Mouse (Mus musculus): Measurements from ENCODE around the gene 4922502D21Rik.

4922502D21Rik gene

DNA sequence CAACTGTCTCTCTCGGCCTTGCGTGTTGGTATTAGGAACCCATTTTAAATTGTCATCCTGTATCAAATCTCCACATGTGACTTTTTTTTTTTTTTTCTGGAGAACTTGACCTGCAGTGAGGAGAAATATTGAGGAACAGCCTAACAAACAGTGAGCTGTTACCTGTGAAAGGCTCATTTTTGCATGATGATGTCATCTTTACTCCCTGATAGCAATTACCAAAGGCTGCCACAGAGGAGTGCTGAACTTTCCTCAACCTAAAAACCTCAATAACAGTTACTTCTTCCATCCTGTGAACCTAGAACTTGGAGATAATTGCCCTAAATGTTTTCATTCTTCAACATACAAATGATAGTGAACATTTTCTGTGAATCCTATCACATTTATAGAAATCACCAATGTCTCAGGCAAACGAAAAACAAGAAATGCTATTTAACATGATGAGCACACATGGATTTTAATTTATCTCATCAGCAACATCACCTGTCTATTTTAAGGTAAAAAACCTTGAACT, 16.9 kb downstream of the 4922502D21Rik start:
- DNase-seq (ENCODE audit: low read depth, low spot score): no peak

DNA sequence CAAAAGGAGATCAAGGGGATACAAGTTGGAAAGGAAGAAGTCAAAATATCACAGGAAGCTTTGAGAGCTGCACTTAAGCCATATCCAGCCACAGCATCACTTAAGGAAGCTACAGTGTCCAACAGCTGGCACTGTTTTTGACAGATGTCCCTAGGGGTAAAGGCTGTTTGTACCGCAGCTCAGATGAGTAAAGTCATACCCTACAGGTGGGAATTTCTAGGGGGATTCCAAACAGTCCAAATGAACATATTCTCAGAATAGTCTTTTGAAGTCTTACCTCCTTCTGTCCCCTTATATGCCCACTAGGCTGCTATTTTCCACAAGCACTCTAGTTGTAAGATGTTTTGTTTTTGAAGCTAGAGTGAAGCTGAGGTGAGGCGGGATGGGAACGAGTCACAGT, 19.1 kb downstream of the 4922502D21Rik start:
- DNase-seq (ENCODE audit: low read depth, low spot score): no peak

DNA sequence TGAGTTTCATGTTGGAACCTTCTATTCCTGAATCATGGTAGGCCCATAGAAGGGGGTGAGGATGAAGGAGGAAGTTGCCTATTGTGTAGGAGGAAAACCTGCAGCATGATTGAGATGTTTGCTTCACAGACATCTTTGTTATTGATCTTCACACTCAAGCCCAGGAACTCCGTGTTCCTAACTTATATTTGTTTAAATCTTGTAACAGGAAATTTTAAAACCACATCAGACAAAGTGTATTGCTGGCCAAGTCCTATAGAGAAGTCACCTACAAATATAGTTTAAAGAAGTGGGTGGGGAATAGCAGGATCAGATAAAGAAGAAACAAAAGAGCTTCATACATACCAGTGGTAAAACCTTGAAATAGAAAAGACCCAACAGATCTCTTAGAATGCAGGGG, 27.4 kb downstream of the 4922502D21Rik start:
- DNase-seq (ENCODE audit: low read depth, low spot score): no peak

DNA sequence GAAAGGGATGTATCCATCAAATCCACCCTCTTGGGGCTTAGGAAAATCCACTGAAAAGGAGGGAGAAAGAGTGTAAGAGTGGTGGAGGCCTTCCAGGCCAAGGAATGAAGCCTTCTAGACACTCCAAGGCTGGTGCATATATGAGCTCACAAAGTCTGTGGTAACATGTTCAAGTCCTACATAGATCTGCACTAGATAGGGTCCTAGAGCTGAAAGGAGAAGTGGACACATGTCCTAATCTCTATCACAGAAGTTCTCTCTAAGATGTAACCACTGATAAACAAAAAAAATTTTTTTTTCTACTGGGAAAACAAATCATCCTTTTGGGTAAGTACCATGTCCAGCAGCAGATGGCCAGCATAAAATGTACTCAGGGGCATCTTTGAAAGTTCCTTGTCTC, 42.9 kb downstream of the 4922502D21Rik start:
- DNase-seq (ENCODE audit: low read depth, low spot score): no peak

DNA sequence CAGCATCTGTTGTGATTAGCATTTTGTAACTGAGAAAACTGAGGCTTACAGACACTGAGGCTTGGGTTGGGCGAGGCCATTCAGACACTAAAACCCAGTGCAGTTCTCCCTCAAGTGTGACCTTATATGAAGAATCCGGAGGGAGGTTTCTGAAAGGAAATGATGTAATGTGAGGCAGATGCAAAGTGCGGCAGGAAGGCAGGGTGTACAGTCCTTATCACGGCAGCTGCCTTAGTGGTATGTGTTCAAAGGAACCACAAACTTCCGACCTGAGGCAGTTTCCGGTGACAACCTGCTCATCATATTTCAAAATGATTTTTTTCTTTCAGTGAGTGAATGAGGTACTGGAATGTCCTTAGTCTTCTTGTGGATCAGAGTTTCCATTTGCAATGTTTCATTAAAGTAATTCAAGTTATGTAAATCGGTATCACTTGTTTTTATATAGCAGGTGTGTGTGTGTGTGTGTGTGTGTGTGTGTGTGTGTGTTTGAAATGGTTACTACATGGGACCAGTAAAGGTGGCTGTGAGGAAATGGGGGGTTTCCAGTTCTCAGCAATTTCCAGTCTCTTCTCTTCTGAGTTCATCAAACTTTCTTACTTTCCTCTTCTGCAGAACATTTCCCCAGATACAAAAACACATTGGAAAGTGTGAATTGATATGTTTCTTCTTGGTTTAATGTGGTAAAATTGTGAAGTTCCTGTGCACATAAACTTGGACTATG, 47.1 kb downstream of the 4922502D21Rik start:
- DNase-seq (ENCODE audit: low read depth, low spot score): no peak

DNA sequence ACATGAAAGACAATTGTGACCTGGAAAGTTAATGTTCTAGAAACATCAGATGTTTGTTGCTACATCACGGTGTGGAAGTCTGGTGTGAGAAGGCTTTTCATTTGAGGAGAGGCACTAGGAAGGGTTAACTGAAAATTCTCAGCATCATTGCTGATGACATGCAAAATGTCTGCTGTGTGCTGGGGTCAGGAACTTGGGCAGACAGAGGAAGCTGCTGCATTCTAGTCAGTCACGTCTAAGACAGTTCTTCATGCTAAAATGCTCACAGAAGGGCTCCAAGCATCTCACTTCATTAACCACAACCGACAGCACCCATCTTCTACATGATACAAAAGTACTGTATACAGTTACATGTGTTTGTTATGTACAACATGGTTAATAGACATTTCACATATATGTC, 48.3 kb downstream of the 4922502D21Rik start:
- DNase-seq (ENCODE audit: low read depth, low spot score): no peak

DNA sequence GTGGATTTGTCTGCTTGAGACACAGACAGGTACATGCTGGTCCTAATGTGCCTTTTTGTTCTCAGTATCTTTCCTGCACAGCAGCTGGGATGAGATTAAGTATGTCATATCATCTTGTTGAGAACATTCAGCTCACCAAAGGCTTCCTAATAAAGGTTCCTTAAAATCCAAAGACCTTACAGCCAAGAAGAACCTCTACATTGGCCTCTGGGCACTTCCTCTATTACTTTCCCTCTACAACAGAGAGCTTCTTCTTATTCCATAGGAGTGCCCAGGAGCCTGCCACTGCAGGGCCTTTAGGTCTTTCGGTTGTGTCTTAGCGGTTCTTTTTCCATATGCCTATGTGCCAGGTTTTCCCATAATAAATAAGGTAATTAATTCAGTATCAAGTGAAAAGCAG, 55.1 kb downstream of the 4922502D21Rik start:
- DNase-seq (ENCODE audit: low read depth, low spot score): no peak

DNA sequence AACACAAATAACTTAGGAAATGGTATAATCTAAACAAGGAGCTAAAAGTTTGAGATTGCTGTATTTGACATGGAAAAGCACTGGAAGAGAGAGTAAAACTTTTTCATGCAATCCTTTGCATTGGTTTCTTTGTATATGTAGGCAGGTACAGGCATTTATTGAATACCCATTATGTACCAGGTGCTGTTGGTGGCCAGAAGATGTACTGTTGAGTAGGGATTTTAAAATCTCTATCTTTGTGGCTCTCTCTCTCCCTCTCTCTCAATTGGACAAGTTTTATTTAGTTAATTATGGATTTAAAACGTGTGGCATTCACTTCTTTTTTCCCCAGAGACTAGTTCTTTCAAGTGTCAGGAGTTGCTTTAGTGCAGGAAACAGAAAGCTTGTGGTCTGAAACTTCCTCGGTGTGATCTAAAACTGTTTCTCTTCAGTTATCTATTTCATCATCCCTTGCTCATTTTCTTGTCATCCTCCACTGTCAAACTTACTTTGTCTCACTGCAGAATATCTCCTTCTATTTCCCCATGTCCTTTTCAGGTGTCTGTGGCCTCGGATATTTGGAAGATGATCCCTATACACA, 55.9 kb downstream of the 4922502D21Rik start:
- no peak for DNase-seq (ENCODE audit: low read depth, low spot score)

DNA sequence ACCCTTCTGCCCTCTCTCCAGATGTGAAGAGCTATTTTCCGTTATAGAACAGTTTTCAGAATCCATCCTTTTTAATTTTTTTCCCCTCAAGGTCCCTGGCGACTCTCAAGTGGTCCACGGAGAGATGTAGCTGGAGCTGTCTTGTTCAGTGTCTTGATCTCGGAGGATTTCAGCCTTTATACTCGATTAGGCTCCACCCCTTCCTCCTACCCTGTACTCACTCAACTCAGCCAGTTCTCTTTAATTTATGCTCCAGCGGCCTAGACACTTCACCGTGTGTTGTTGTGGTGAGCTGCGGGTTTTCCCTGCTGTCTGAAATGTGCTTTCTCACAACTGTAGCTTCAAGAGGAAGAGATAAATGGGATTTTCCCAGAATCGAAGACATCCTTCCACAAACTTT, 56.4 kb downstream of the 4922502D21Rik start, which contains the start of gene Cd69:
Gene Cd69, minus strand, starts transcription at position 217 of the 400 bp plus-strand sequence.
- DNase-seq (ENCODE audit: low read depth, low spot score): no peak

DNA sequence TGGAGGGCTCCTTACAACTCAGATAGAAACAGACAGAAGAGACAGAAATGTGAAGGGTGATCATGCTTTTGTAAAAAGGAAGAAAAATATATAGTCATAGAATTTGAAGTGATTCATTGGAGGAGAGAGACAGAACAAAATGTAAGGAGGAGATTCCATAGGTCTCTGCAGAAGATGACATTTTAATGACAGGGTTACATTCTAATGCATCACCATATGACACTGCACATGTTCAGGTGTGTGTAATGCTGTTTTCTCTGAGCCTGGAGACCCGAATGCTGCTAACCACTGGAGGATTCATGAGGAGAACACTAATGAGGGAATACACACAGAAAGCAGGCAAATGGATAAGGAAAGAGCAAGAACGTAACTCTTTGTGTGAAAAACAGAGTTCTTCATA, 57.1 kb downstream of the 4922502D21Rik start:
- no peak for DNase-seq (ENCODE audit: low read depth, low spot score)

DNA sequence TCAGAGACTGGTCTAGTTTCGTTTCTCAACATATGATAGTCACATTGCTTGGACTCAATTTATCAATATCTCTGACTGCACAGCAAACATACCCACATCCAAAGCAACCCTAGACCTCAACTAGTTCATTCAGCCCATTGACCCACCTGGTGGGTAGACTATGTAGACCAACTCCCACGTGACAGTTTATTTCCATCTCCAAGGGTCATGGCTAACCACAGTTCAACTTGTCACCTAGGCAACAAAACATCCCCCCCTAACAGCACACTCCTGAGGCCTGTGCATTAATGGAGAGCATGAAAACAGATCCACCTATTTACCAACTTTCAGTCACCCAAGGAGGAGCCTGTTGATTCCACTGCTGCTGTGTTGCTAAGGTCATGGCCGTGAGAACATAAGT, 57.9 kb downstream of the 4922502D21Rik start:
- no peak for DNase-seq (ENCODE audit: low read depth, low spot score)

All from skeletal muscle tissue, adult 2 months (tissue).